Mouse (Mus musculus): ENCODE measurements around the gene Alox12b. TPM values are rescaled to one million over a fixed set of nuclear protein-coding genes. Genes with fewer than 3 reads are reported as not detected.

The Alox12b gene
- polyA plus RNA-seq, 1 experiment from 2014 or later: not detected

- H3K4me3 ChIP-seq (ENCODE audit: low read depth, low read length): no peak overlapping the region; the same call in 1 of the 2 replicates
- no peaks in the 10 kb centered on the region for H3K36me3 ChIP-seq (ENCODE audit: control insufficient read depth, insufficient read depth, low read length)
- H3K9me3 ChIP-seq (ENCODE audit: control insufficient read depth, low read length): no peaks in the 10 kb centered on the region
- 55% methylated on average over 2 of the region's 2 CpGs for WGBS
- H3K4me1 ChIP-seq (ENCODE audit: control insufficient read depth, insufficient read depth, low read length): peaks cover 15% of the 10 kb centered on the region
- H3K9ac ChIP-seq (ENCODE audit: low read length): no peak overlapping the region
- peak overlapping the region; percentile 91 for H3K4me2 ChIP-seq
- DNase-seq (ENCODE audit: low spot score, missing footprints) (no peak), ATAC-seq (ENCODE audit: low FRiP score) (no peak)
- no peaks in the 10 kb centered on the region for H3K27me3 ChIP-seq (ENCODE audit: control insufficient read depth, insufficient read depth, low read length)
- H3K27ac ChIP-seq (ENCODE audit: low read depth, low read length): no peak overlapping the region
These were observed 30.1 kb upstream of the Alox12b start for GRCm38 (mm10) chr11:69126706-69127095.

GRCm38 (mm10) chr11:69128426-69129122, 28.2 kb upstream of the Alox12b start:
- Histone ChIP-seq H3K4me3 (ENCODE audit: low read depth, low read length) (no peak overlapping the region), H3K9ac (ENCODE audit: low read length) (no peak overlapping the region), H3K36me3 (ENCODE audit: control insufficient read depth, insufficient read depth, low read length) (no peaks in the 10 kb centered on the region), H3K27ac (ENCODE audit: low read depth, low read length) (no peak overlapping the region), H3K9me3 (ENCODE audit: control insufficient read depth, low read length) (no peaks in the 10 kb centered on the region), H3K4me1 (ENCODE audit: control insufficient read depth, insufficient read depth, low read length) (peaks cover 9% of the 10 kb centered on the region), H3K27me3 (ENCODE audit: control insufficient read depth, insufficient read depth, low read length) (peaks cover 1% of the 10 kb centered on the region; the same call in 1 of the 2 replicates), H3K4me2 (no peak overlapping the region)
- 79% methylated on average over 8 of the region's 8 CpGs for WGBS
- no peak for ATAC-seq (ENCODE audit: low FRiP score)
- DNase-seq (ENCODE audit: low spot score, missing footprints): no peak

GRCm38 (mm10) chr11:69133566-69133922, 23.2 kb upstream of the Alox12b start:
- no peak overlapping the region for H3K27ac ChIP-seq (ENCODE audit: low read depth, low read length)

GRCm38 (mm10) chr11:69133923-69134621, 22.7 kb upstream of the Alox12b start:
- H3K4me2 ChIP-seq: peak overlapping the region; percentile 73
- DNase-seq (ENCODE audit: low spot score, missing footprints) (peak; percentile 96), ATAC-seq (ENCODE audit: low FRiP score) (peak; percentile 55; the same call in 1 of the 2 replicates)
- no peaks in the 10 kb centered on the region for H3K36me3 ChIP-seq (ENCODE audit: control insufficient read depth, insufficient read depth, low read length)
- no peaks in the 10 kb centered on the region for H3K9me3 ChIP-seq (ENCODE audit: control insufficient read depth, low read length)
- no peak overlapping the region for H3K27ac ChIP-seq (ENCODE audit: low read depth, low read length)
- peak overlapping the region; percentile 38 for H3K4me3 ChIP-seq (ENCODE audit: low read depth, low read length)
- peak overlapping the region; percentile 61 for H3K9ac ChIP-seq (ENCODE audit: low read length)
- H3K4me1 ChIP-seq (ENCODE audit: control insufficient read depth, insufficient read depth, low read length): peaks cover 5% of the 10 kb centered on the region; the same call in 1 of the 2 replicates
- peaks cover 3% of the 10 kb centered on the region for H3K27me3 ChIP-seq (ENCODE audit: control insufficient read depth, insufficient read depth, low read length)
- WGBS: 1% methylated on average over 34 of the region's 34 CpGs

More at GRCm38 (mm10) chr11:69133566-69133922, 23.2 kb upstream of the Alox12b start:
- no peak for ATAC-seq (ENCODE audit: low FRiP score)
- H3K9me3 ChIP-seq (ENCODE audit: control insufficient read depth, low read length): no peaks in the 10 kb centered on the region
- H3K4me1 ChIP-seq (ENCODE audit: control insufficient read depth, insufficient read depth, low read length): peaks cover 5% of the 10 kb centered on the region; the same call in 1 of the 2 replicates
- WGBS: 14% methylated on average over 5 of the region's 5 CpGs
- H3K4me3 ChIP-seq (ENCODE audit: low read depth, low read length): peak overlapping the region; percentile 38; the same call in 1 of the 2 replicates
- H3K27me3 ChIP-seq (ENCODE audit: control insufficient read depth, insufficient read depth, low read length): peaks cover 3% of the 10 kb centered on the region
- H3K36me3 ChIP-seq (ENCODE audit: control insufficient read depth, insufficient read depth, low read length): no peaks in the 10 kb centered on the region
- DNase-seq (ENCODE audit: low spot score, missing footprints): no peak
- peak overlapping the region; percentile 61; the same call in 1 of the 2 replicates for H3K9ac ChIP-seq (ENCODE audit: low read length)
- peak overlapping the region; percentile 73 for H3K4me2 ChIP-seq

- DNase-seq (ENCODE audit: low spot score, missing footprints) (no peak), ATAC-seq (ENCODE audit: low FRiP score) (no peak)
- H3K27ac ChIP-seq (ENCODE audit: low read depth, low read length): no peak overlapping the region
- peaks cover 5% of the 10 kb centered on the region; the same call in 1 of the 2 replicates for H3K4me1 ChIP-seq (ENCODE audit: control insufficient read depth, insufficient read depth, low read length)
- H3K4me3 ChIP-seq (ENCODE audit: low read depth, low read length): peak overlapping the region; percentile 38
- no peaks in the 10 kb centered on the region for H3K36me3 ChIP-seq (ENCODE audit: control insufficient read depth, insufficient read depth, low read length)
- WGBS: 29% methylated on average over 8 of the region's 8 CpGs
- peaks cover 3% of the 10 kb centered on the region for H3K27me3 ChIP-seq (ENCODE audit: control insufficient read depth, insufficient read depth, low read length)
- no peaks in the 10 kb centered on the region for H3K9me3 ChIP-seq (ENCODE audit: control insufficient read depth, low read length)
- H3K4me2 ChIP-seq: peak overlapping the region; percentile 73
- H3K9ac ChIP-seq (ENCODE audit: low read length): peak overlapping the region; percentile 61
These were observed 22.2 kb upstream of the Alox12b start for GRCm38 (mm10) chr11:69134622-69134968.

- H3K27ac ChIP-seq (ENCODE audit: low read depth, low read length): no peak overlapping the region
- no peaks in the 10 kb centered on the region for H3K36me3 ChIP-seq (ENCODE audit: control insufficient read depth, insufficient read depth, low read length)
- peaks cover 5% of the 10 kb centered on the region; the same call in 1 of the 2 replicates for H3K4me1 ChIP-seq (ENCODE audit: control insufficient read depth, insufficient read depth, low read length)
- H3K4me3 ChIP-seq (ENCODE audit: low read depth, low read length): no peak overlapping the region
- H3K27me3 ChIP-seq (ENCODE audit: control insufficient read depth, insufficient read depth, low read length): peaks cover 3% of the 10 kb centered on the region
- DNase-seq (ENCODE audit: low spot score, missing footprints) (no peak), ATAC-seq (ENCODE audit: low FRiP score) (no peak)
- no peak overlapping the region for H3K9ac ChIP-seq (ENCODE audit: low read length)
- no peak overlapping the region for H3K4me2 ChIP-seq
- WGBS: 88% methylated on average over 6 of the region's 6 CpGs
- H3K9me3 ChIP-seq (ENCODE audit: control insufficient read depth, low read length): no peaks in the 10 kb centered on the region
These were observed 21.4 kb upstream of the Alox12b start for GRCm38 (mm10) chr11:69135361-69135760.

GRCm38 (mm10) chr11:69147546-69147945, 9.2 kb upstream of the Alox12b start:
- H3K27ac ChIP-seq (ENCODE audit: low read depth, low read length): no peak overlapping the region
- no peaks in the 10 kb centered on the region for H3K27me3 ChIP-seq (ENCODE audit: control insufficient read depth, insufficient read depth, low read length)
- DNase-seq (ENCODE audit: low spot score, missing footprints): no peak
- H3K4me1 ChIP-seq (ENCODE audit: control insufficient read depth, insufficient read depth, low read length): no peaks in the 10 kb centered on the region
- no peaks in the 10 kb centered on the region for H3K36me3 ChIP-seq (ENCODE audit: control insufficient read depth, insufficient read depth, low read length)
- 75% methylated on average over 7 of the region's 7 CpGs for WGBS
- no peak overlapping the region for H3K4me2 ChIP-seq
- no peaks in the 10 kb centered on the region for H3K9me3 ChIP-seq (ENCODE audit: control insufficient read depth, low read length)
- H3K4me3 ChIP-seq (ENCODE audit: low read depth, low read length): no peak overlapping the region
- no peak overlapping the region for H3K9ac ChIP-seq (ENCODE audit: low read length)
- ATAC-seq (ENCODE audit: low FRiP score): no peak

GRCm38 (mm10) chr11:69148451-69148960, 8.3 kb upstream of the Alox12b start:
- Histone ChIP-seq H3K36me3 (ENCODE audit: control insufficient read depth, insufficient read depth, low read length) (no peaks in the 10 kb centered on the region), H3K27me3 (ENCODE audit: control insufficient read depth, insufficient read depth, low read length) (no peaks in the 10 kb centered on the region), H3K4me3 (ENCODE audit: low read depth, low read length) (no peak overlapping the region), H3K9ac (ENCODE audit: low read length) (no peak overlapping the region), H3K27ac (ENCODE audit: low read depth, low read length) (no peak overlapping the region), H3K9me3 (ENCODE audit: control insufficient read depth, low read length) (no peaks in the 10 kb centered on the region), H3K4me1 (ENCODE audit: control insufficient read depth, insufficient read depth, low read length) (no peaks in the 10 kb centered on the region), H3K4me2 (no peak overlapping the region)
- 89% methylated on average over 5 of the region's 5 CpGs for WGBS
- ATAC-seq (ENCODE audit: low FRiP score) (no peak), DNase-seq (ENCODE audit: low spot score, missing footprints) (no peak)

GRCm38 (mm10) chr11:69149728-69150127, 7.1 kb upstream of the Alox12b start:
- Histone ChIP-seq H3K4me2 (no peak overlapping the region), H3K27ac (ENCODE audit: low read depth, low read length) (no peak overlapping the region), H3K9ac (ENCODE audit: low read length) (no peak overlapping the region), H3K4me1 (ENCODE audit: control insufficient read depth, insufficient read depth, low read length) (no peaks in the 10 kb centered on the region), H3K9me3 (ENCODE audit: control insufficient read depth, low read length) (no peaks in the 10 kb centered on the region), H3K36me3 (ENCODE audit: control insufficient read depth, insufficient read depth, low read length) (no peaks in the 10 kb centered on the region), H3K4me3 (ENCODE audit: low read depth, low read length) (no peak overlapping the region), H3K27me3 (ENCODE audit: control insufficient read depth, insufficient read depth, low read length) (no peaks in the 10 kb centered on the region)
- no peak for DNase-seq (ENCODE audit: low spot score, missing footprints)
- WGBS: 84% methylated on average over 6 of the region's 6 CpGs
- ATAC-seq (ENCODE audit: low FRiP score): no peak
